Mouse (Mus musculus) intestine, embryonic 15.5 days (tissue): ENCODE results near the gene Susd6. TPM values are rescaled to one million over a fixed set of nuclear protein-coding genes. Genes with fewer than 3 reads are reported as not detected.
A peak's percentile ranks its signal among the peaks of the same experiment; 100 is the strongest.
"Not testable (repeated sequence)": the region's sequence is repeated elsewhere in the genome, so short reads cannot be mapped to it uniquely, and the experiment has no call there.

Experiments
- ATAC-seq: fragments of 200-750 bp; cut with Nextera tagmentation; 2 replicates; pipeline ENCODE4 v1.8.0; 2017; ENCODE audit warnings: moderate TSS enrichment, moderate library complexity
- H3K27ac ChIP-seq: fragments of 300-500 bp; sonication (generic); 2 replicates; pipeline ENCODE4 v1.5.1; 2015; ENCODE audit warnings: mild to moderate bottlenecking, inconsistent platforms
- H3K27me3 ChIP-seq: fragments of 300-500 bp; sonication (generic); replicated peaks from 2 replicates; pipeline ENCODE4 v1.6.1; 2015; ENCODE audit warnings: inconsistent platforms
- H3K36me3 ChIP-seq: fragments of 300-500 bp; sonication (generic); 2 replicates; pipeline ENCODE4 v1.6.1; 2015; ENCODE audit warnings: inconsistent platforms
- H3K4me1 ChIP-seq: fragments of 300-500 bp; sonication (generic); replicated peaks from 2 replicates; pipeline ENCODE4 v1.6.1; 2015; ENCODE audit warnings: inconsistent platforms
- H3K4me2 ChIP-seq: fragments of 300-500 bp; sonication (generic); replicated peaks from 2 replicates; pipeline ENCODE4 v1.6.1; 2015; ENCODE audit warnings: mild to moderate bottlenecking, inconsistent platforms
- H3K4me3 ChIP-seq: fragments of 300-500 bp; sonication (generic); replicated peaks from 2 replicates; pipeline ENCODE4 v1.5.1; 2015; ENCODE audit warnings: inconsistent platforms
- H3K9ac ChIP-seq: fragments of 300-500 bp; sonication (generic); 2 replicates; pipeline ENCODE4 v1.6.1; 2015; ENCODE audit warnings: inconsistent platforms
- H3K9me3 ChIP-seq: fragments of 300-500 bp; sonication (generic); 2 replicates; pipeline ENCODE4 v1.6.1; 2016; ENCODE audit warnings: inconsistent platforms
- WGBS: fragments of 180-500 bp; shearing (Covaris S2); methylation state at CpG from one replicate; pipeline ENCODE4 v1.1.7; 2015; 5-methylcytosine and 5-hydroxymethylcytosine counted together
- polyA plus RNA-seq: library from polyadenylated mRNA; unstranded; fragments of >200 nt; fragmentation: Nextera tagmentation; extraction: Ambion mirVana; gene quantifications from 2 replicates; pipeline ENCODE4 v1.2.1, GENCODE M21; 2015

Gene Susd6
- polyA plus RNA-seq, 1 experiment from 2014 or later: 18.7 TPM

GRCm38 (mm10) chr12:80788188-80788587, 2.1 kb upstream of the Susd6 start:
- H3K36me3 ChIP-seq: no peaks in the 10 kb centered on the region
- no peaks in the 10 kb centered on the region for H3K27me3 ChIP-seq
- peak overlapping the region; percentile 41; the same call in 1 of the 2 replicates for H3K4me2 ChIP-seq
- peaks cover 11% of the 10 kb centered on the region for H3K4me1 ChIP-seq
- peak overlapping the region; percentile 2; the same call in 1 of the 2 replicates for H3K27ac ChIP-seq
- WGBS: 82% methylated on average over 3 of the region's 3 CpGs
- H3K4me3 ChIP-seq: no peak overlapping the region
- H3K9me3 ChIP-seq: no peaks in the 10 kb centered on the region
- ATAC-seq: no peak
- no peak overlapping the region for H3K9ac ChIP-seq

GRCm38 (mm10) chr12:80789276-80789675, 1.0 kb upstream of the Susd6 start:
- WGBS: 81% methylated on average over 4 of the region's 4 CpGs
- not testable (repeated sequence) for H3K36me3 ChIP-seq, H3K27ac ChIP-seq, H3K27me3 ChIP-seq, H3K9ac ChIP-seq, H3K4me2 ChIP-seq, H3K9me3 ChIP-seq, H3K4me3 ChIP-seq, ATAC-seq
- peaks cover 11% of the 10 kb centered on the region for H3K4me1 ChIP-seq

- Histone ChIP-seq H3K4me3 (peak overlapping the region; percentile 97), H3K4me1 (peaks cover 11% of the 10 kb centered on the region), H3K9ac (peak overlapping the region; percentile 91), H3K4me2 (peak overlapping the region; percentile 68), H3K9me3 (no peaks in the 10 kb centered on the region), H3K27ac (peak overlapping the region; percentile 94), H3K36me3 (no peaks in the 10 kb centered on the region), H3K27me3 (no peaks in the 10 kb centered on the region)
- peak; percentile 72 for ATAC-seq
- WGBS: under 1% methylated on average over 77 of the region's 80 CpGs
These were observed 625 bp downstream of the Susd6 start for GRCm38 (mm10) chr12:80790700-80791570.

- no peak for ATAC-seq
These were observed 1.5 kb downstream of the Susd6 start for GRCm38 (mm10) chr12:80791571-80792444.

GRCm38 (mm10) chr12:80792867-80793266, 2.6 kb downstream of the Susd6 start:
- no peak for ATAC-seq
- peak overlapping the region; percentile 32; the same call in 1 of the 2 replicates for H3K27ac ChIP-seq
- peak overlapping the region; percentile 35 for H3K4me2 ChIP-seq
- no peaks in the 10 kb centered on the region for H3K9me3 ChIP-seq
- no peaks in the 10 kb centered on the region for H3K36me3 ChIP-seq
- 52% methylated on average over 5 of the region's 5 CpGs for WGBS
- no peak overlapping the region for H3K9ac ChIP-seq
- peaks cover 7% of the 10 kb centered on the region for H3K4me1 ChIP-seq
- no peaks in the 10 kb centered on the region for H3K27me3 ChIP-seq
- 0 out of 2 replicates have a peak overlapping the region, but pooled peaks have one; percentile 3 for H3K4me3 ChIP-seq

More at GRCm38 (mm10) chr12:80791571-80792444, 1.5 kb downstream of the Susd6 start:
- Histone ChIP-seq H3K4me3 (peak overlapping the region; percentile 97), H3K9ac (peak overlapping the region; percentile 91), H3K4me1 (peaks cover 11% of the 10 kb centered on the region), H3K9me3 (no peaks in the 10 kb centered on the region), H3K27me3 (no peaks in the 10 kb centered on the region), H3K36me3 (no peaks in the 10 kb centered on the region), H3K27ac (peak overlapping the region; percentile 94), H3K4me2 (peak overlapping the region; percentile 68)
- 31% methylated on average over 6 of the region's 6 CpGs for WGBS

- Histone ChIP-seq H3K4me3 (no peak overlapping the region), H3K9me3 (no peaks in the 10 kb centered on the region), H3K27ac (no peak overlapping the region), H3K36me3 (no peaks in the 10 kb centered on the region), H3K4me1 (peaks cover 11% of the 10 kb centered on the region), H3K4me2 (no peak overlapping the region), H3K9ac (no peak overlapping the region), H3K27me3 (no peaks in the 10 kb centered on the region)
- WGBS: 74% methylated on average over 1 of the region's 1 CpGs
- ATAC-seq: no peak
These were observed 3.2 kb downstream of the Susd6 start for GRCm38 (mm10) chr12:80793535-80793934.

- no peak overlapping the region for H3K27ac ChIP-seq
- no peaks in the 10 kb centered on the region for H3K27me3 ChIP-seq
- WGBS: 91% methylated on average over 4 of the region's 4 CpGs
- H3K9me3 ChIP-seq: no peaks in the 10 kb centered on the region
- no peaks in the 10 kb centered on the region for H3K36me3 ChIP-seq
- ATAC-seq: no peak
- H3K4me1 ChIP-seq: peaks cover 12% of the 10 kb centered on the region
- no peak overlapping the region for H3K4me2 ChIP-seq
- no peak overlapping the region for H3K4me3 ChIP-seq
- no peak overlapping the region for H3K9ac ChIP-seq
These were observed 4.2 kb downstream of the Susd6 start for GRCm38 (mm10) chr12:80794522-80794921.

- 67% methylated on average over 2 of the region's 2 CpGs for WGBS
- H3K4me1 ChIP-seq: peaks cover 9% of the 10 kb centered on the region
These were observed 4.8 kb downstream of the Susd6 start for GRCm38 (mm10) chr12:80794935-80795785.

GRCm38 (mm10) chr12:80798271-80798670, 8.0 kb downstream of the Susd6 start:
- H3K4me2 ChIP-seq: no peak overlapping the region
- no peaks in the 10 kb centered on the region for H3K9me3 ChIP-seq
- H3K4me3 ChIP-seq: no peak overlapping the region
- H3K9ac ChIP-seq: no peak overlapping the region
- H3K27ac ChIP-seq: no peak overlapping the region
- no peak for ATAC-seq
- H3K4me1 ChIP-seq: peaks cover 9% of the 10 kb centered on the region
- no peaks in the 10 kb centered on the region for H3K27me3 ChIP-seq
- no peaks in the 10 kb centered on the region for H3K36me3 ChIP-seq

More at GRCm38 (mm10) chr12:80794935-80795785, 4.8 kb downstream of the Susd6 start:
- H3K9me3 ChIP-seq: no peaks in the 10 kb centered on the region
- no peak overlapping the region for H3K4me3 ChIP-seq
- H3K9ac ChIP-seq: no peak overlapping the region
- H3K27me3 ChIP-seq: no peaks in the 10 kb centered on the region
- no peak for ATAC-seq
- no peak overlapping the region for H3K4me2 ChIP-seq
- H3K27ac ChIP-seq: no peak overlapping the region
- no peaks in the 10 kb centered on the region for H3K36me3 ChIP-seq

GRCm38 (mm10) chr12:80800156-80800555, 9.8 kb downstream of the Susd6 start:
- Histone ChIP-seq H3K27me3 (no peaks in the 10 kb centered on the region), H3K9me3 (no peaks in the 10 kb centered on the region), H3K27ac (no peak overlapping the region), H3K36me3 (no peaks in the 10 kb centered on the region), H3K9ac (no peak overlapping the region), H3K4me3 (no peak overlapping the region), H3K4me1 (peaks cover 16% of the 10 kb centered on the region), H3K4me2 (no peak overlapping the region)
- ATAC-seq: no peak
- 92% methylated on average over 3 of the region's 3 CpGs for WGBS

GRCm38 (mm10) chr12:80801443-80801842, 11.1 kb downstream of the Susd6 start:
- no peaks in the 10 kb centered on the region for H3K36me3 ChIP-seq
- H3K27me3 ChIP-seq: no peaks in the 10 kb centered on the region
- 100% methylated on average over 1 of the region's 1 CpGs for WGBS

More at GRCm38 (mm10) chr12:80801443-80801842, 11.1 kb downstream of the Susd6 start:
- Histone ChIP-seq H3K4me2 (no peak overlapping the region), H3K27ac (no peak overlapping the region), H3K9me3 (no peaks in the 10 kb centered on the region), H3K4me1 (peaks cover 16% of the 10 kb centered on the region), H3K9ac (no peak overlapping the region), H3K4me3 (no peak overlapping the region)
- ATAC-seq: no peak
